Mouse (Mus musculus) regulatory T cell (primary cell): ENCODE results near the gene Dll1.

Experiments used
- in situ Hi-C: fragments of 300-600 bp; cut with MboI, MseI; formaldehyde crosslinking; loops from one replicate; pipeline ENCODE4 v1.15.1; 2025; ENCODE audit warnings: high pct_unique_total_duplicates

Dll1 gene

DNA sequence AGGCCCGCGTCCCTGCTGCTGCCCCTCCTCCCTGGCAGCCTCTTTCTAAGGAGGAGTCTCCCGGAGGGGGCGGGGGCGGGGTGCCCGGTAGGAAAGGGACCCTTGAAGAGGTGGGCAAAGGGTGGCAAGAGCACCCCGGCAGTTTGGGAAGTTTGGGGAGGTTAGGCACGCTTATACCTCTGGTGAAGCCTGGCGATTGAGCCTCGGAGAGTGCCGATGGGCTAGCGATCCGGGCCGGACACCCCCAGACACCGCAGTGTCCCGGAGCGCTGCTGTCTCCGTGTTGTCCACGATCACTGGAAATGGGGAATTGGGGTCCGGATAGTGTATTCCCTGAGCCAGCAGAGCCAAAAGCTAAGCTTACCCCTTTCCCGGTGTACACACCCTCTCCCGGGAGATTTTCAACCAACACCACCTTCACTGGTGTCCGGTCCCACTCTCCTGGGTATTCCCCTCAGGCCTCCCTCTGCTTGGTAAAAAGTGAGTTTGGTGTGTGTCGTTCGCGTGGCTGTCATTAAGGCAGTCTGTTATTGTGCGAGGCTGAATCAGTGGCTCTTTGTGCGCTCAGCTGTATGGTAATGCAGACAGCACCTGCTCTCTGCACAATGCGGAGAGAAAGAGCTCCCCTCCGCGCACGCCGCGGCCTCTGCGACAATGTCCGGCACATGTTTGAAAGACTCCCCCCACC is at the start of gene Dll1:
Gene Dll1 (minus strand): TSS at position 379 of the 688 bp plus-strand sequence.
- in situ Hi-C loops: loop anchor here (25.0 kb wide), 1 partner anchor 339 kb away; the partner anchor contains the start of genes Ermard, Gm3448 and Tcte3

DNA sequence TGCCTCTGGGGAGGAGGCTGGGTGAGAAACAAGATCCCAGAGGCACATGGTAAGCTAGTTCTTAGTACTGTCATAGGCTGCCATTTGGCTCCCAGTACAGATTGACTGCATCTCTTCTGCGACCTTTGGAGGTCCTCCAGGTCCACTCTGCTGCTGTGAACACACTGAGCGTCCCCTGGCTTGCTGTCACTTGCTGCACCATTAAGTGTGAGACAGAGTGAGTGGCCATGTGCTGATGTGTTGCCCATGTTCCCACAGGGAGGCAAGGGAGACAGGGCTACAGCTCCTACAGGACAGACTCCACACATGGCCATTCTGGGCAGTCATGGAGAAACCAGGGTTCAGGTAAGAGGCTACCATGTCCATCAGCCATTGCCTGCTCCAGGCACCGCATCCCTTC is 49.3 kb upstream of the Dll1 start:
- in situ Hi-C loops: no loop called here

DNA sequence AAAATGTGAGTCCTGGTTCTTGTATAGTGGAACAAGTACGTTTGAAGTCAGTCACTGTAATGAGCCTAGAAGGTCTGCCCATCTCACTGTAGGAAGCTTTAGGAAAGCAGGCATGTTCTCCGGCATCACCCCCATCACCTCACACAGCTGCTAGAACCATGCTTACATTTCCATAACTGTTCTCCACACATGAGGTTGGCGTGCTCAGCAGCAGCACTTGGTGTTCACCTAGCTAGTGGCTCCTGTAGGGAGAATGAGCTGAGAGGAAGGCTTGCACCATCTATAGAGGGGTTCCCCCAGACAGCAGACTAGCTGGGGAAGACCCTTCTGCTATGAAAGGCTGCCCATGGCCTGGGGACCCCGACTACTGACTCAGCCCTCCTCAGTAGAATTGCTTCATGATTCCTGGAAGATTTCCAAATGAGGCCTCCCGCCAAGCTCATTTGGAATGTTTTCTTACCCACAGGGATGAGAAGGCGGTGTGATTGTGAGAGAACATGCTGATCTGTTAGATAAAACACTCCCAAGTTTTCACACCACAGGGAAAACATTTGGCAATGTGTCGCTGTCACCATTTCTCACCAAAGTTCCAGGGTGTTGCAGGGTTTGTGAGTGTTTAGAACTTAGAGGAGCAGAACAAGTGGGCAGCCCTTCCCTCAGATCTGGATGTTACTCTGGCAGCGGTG is 46.6 kb upstream of the Dll1 start:
- in situ Hi-C loops: no loop called here

DNA sequence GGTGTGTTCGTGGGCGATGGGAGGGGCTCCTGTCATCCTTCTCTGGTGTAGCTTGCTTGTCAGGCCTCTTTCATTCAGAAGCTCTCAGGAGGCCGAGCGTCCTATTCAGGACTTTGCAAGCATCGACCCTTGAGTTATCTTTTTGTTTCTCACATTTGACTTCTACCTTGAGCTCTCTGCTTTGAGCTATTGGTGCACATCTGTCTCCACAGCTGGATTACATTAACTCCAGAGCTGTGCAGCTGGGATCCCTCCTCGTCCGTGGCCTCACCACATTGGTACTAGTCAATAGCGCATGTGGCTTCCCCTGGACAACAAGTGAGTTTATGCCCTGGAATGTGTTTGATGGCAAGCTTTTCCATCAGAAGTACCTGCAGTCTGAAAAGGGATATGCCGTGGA is 46.0 kb upstream of the Dll1 start:
- in situ Hi-C loops: no loop called here

DNA sequence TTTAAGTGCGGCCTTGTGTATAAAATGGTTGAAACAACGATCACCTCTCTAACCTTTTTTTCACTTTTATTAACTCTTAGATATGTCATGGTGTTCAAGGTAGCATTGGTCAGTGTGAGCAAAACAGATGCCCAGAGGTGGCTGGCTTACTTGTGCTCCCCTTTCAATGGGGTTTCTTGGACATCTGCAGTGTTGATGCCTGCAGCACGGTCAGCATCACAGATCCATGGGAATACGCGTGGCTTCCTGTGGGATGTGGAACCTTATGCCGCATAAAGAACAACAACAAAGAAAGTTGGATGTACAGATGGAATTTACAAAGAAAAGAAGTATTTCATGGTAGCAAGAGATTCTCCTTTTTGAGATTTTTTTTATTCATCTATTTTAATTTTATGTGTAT is 44.8 kb upstream of the Dll1 start:
- in situ Hi-C loops: no loop called here

DNA sequence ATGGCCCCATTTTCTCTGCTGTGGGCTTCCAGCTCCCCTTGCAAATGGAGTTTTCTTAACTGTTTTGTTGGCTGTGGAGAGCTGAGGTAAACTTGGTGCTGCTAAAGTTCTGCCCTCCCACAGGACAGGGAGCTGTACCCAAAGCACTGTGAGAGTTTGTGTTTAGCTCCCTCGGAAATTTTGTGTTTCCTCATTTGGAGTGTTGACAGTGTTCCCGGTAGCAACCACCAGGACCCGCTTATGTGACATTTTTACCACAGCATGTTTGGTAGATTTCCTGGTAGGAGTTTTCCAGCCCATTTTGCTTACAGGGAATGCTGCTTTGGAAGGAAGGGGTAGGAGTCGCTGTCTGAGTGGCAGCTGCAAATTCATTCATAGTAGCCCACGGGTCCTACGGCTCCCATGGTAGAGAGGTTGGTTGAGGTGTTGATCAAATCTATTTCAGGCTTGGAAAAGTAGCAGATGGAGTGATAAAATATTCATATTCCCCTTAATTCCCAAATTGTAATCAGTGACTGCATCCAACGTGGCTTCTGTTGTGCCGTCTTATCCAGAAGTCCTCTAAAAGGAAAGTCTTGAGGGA is 43.4 kb upstream of the Dll1 start:
- in situ Hi-C loops: no loop called here

DNA sequence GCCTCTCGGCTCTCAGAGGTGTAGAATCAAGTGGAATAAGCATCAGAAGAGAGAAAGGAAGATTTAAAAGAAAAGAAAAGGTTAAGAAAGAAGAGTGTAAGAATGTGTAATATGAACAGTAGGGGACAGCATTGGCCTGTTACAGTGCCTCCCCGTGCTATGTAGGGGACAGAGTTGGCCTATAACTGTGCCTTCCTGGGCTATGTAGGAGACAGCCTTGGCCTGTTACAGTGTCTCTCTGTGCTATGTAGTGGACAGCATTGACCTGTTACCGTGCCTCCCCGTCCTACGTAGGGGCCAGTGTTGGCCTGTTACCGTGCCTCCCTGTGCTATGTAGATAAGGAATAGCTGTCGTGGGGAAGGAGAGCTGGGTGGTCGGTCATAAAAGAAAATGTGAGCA is 42.9 kb upstream of the Dll1 start:
- in situ Hi-C loops: no loop called here

DNA sequence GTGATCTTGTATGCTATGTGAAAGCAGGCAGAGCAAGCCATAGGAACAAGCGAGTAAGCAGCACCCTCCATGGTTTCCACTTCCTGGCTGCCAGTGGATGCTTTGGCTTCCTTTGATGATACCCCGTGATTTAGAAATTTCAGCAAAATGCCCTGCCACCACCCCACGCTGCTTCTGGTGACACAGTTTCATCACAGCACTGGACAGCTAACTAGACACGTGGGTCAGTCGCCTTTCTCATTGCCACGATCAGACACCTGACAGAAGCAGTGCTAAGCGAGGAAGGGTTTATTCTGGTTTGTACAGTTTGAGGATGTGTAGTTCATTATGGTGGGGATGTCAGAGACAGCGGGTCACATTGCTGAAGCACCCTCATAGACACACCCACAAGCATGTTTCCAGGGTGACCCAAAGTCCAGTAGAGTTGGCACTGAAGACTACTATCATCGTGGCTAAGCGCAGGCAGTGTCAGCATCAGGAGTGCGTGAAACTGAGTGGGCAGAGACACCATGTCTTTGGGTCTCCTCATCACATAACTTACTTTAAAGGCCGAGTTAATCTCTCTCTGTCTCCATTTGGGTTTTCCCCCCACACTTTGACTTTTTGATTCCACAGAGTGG is 40.0 kb upstream of the Dll1 start:
- in situ Hi-C loops: no loop called here

DNA sequence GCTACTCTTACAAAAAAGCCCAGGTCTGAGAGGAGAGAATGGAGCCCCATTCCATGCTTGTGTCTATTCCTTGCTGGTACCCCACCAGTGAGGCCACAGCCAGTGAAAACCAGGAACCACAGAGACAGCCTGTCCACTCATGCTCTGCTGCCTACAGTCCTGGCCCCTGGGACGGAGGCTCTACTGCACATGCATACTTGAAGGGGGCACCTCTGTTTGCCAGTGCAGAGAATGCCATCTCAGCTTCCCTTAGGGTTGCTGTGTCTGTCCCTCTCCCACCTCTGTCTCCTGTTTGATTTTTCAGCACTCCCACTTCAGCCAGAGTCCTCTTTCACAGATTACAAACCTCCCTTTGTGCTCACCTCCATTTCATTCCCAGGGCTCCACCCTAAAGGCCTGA is 34.2 kb upstream of the Dll1 start:
- in situ Hi-C loops: no loop called here

DNA sequence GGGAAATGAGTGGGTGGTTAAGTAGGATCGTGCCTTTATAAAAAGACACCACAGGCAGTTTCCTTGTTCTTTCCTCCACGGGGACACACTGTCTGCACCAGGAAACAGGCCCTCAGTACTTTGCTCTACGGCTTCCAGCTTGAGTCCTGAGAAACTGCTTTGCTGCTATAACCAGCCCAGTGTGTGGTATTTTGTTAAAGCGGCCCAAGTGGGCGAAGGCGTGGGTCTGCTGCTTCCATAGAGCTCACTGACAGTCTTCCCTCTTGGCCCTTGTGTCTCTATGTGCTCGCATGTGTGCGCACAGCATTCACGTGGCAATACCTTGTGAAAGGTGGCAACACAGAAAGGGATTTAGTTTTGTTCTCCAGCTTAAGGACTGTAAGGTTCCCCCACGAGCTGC is 32.6 kb upstream of the Dll1 start:
- in situ Hi-C loops: no loop called here

DNA sequence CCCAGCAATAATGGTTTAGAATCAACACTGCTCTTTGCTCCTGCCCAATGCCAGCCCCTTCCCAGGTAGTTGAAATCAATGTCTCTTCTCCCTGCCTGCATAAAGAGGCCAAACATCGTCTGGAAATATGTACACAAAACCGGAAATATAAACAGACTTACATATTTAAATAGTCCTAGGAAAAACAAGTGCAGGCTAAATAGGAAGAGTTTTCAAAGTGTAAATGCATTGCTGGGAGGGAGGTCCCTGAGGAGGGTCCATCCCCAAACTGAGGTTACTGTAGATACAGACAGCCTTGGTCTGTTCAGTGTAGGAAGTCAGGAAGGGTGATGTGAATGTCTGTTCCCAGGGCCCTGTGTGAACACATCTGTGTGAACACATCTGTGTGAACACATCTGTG is 29.9 kb upstream of the Dll1 start:
- in situ Hi-C loops: no loop called here

DNA sequence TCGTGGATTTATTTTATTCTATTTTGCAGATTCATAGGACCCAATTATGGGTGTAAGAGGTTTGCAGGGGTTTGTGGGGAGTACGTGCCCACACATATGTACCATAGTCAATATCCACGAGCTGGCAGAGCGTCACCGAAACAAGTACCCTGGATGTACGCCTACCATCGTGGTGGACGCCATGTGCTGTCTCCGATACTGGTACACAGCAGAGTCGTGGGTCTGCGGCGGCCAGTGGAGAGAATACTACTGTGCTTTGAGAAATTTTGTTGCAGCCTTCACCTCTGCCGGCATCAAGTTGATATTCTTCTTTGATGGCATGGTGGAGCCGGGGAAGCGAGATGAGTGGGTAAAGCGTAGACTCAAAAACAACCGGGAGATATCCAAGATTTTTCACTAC is 25.0 kb upstream of the Dll1 start:
- in situ Hi-C loops: no loop called here

DNA sequence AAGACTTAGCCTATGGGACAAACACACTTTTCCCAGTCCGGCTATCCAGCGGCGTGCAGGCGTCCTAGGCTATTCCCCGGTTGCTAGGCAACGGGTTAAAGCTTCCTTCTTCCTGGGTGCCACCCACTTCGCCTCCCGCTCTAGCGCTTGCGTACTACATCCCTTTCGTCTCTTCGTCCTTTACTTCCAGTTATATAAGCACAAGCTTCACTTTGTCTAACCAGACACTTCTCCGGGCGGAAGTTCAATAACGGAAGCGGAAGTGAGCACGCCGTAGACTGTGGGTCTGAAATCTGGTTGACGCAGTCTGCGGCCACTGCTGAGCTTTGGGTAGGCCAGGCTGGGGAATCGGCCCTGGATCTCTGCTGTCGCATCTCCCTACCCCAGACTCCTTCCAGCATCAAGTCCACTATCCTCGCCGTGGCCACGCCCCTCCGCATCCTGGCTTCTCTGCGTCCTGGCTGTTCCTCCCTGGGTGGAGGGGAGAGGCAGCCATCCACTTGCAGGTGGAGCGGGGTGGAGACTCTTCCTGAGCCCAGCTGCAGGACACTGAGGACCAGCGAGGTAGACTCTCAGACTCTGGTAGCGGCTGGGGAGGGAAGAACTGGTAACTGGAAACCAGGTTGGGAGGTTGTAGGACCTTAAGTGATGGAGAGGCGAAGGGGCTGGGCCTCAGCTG is 19.5 kb upstream of the Dll1 start, which contains the start of gene Fam120b:
Gene Fam120b (plus strand): TSS at position 206 of the 679 bp plus-strand sequence.
- in situ Hi-C loops: loop anchor here (25.0 kb wide), 1 partner anchor 359 kb away; the partner anchor contains the start of genes Ermard, Gm3448 and Tcte3

DNA sequence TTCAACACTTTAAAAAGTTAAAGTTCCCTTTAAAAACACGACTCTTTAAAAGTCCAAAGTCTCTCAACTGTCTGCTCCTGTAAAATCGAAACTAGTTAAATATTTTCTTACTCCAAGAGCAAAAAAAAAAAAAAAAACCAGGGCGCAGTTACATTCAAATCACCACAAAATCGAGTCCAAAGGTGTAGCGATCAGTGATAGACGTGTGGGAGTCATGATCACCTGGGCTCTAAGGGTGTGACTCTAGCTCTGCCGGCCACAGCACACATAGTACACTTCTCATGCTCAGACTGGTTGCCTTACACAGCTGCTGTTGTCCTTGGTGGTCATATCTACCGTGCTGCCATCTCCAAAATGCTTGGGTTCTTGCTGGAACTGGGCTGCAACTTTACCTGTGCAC is 12.7 kb upstream of the Dll1 start:
- in situ Hi-C loops: loop anchor here (25.0 kb wide), 1 partner anchor 352 kb away; the partner anchor contains the start of genes Ermard, Gm3448 and Tcte3

DNA sequence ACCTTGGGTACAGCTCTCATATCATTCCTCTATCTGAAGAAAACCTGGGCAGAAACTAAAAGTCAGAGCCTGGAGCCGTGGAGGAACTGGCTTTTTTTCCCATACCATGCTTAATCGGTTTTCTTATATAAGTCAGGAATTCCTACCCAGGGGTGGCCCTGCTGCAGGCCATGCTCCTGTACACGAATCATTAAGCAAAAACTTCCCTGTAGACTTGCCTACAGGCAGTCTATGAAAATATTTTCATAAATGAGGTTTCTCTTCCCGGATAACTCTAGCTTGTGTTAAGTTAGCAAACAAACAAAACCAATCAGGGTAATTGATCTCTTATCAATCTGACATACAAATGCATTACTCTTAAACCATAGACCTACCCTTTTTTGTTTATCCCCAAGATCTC is 12.2 kb upstream of the Dll1 start:
- in situ Hi-C loops: loop anchor here (25.0 kb wide), 1 partner anchor 352 kb away; the partner anchor contains the start of genes Ermard, Gm3448 and Tcte3

DNA sequence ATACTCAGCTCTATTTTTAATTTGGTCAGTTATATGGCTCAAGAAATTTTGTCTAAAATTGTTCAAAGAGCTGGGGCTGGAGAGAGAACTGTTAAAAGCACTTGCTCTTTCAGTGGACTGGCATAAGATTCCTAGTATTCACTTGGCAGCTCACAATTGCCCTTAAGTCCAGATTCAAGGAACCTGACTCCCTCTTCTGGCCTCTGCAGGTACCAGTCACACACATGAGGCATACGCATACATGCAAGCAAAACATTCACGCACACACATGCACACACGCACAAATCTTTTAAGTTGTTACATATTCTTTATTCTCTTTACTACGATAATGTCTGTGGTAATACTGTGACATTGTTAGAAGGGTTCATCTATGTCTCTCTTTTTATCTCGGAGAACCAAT is 6.7 kb upstream of the Dll1 start:
- in situ Hi-C loops: loop anchor here (25.0 kb wide), 1 partner anchor 346 kb away; the partner anchor contains the start of genes Ermard, Gm3448 and Tcte3

DNA sequence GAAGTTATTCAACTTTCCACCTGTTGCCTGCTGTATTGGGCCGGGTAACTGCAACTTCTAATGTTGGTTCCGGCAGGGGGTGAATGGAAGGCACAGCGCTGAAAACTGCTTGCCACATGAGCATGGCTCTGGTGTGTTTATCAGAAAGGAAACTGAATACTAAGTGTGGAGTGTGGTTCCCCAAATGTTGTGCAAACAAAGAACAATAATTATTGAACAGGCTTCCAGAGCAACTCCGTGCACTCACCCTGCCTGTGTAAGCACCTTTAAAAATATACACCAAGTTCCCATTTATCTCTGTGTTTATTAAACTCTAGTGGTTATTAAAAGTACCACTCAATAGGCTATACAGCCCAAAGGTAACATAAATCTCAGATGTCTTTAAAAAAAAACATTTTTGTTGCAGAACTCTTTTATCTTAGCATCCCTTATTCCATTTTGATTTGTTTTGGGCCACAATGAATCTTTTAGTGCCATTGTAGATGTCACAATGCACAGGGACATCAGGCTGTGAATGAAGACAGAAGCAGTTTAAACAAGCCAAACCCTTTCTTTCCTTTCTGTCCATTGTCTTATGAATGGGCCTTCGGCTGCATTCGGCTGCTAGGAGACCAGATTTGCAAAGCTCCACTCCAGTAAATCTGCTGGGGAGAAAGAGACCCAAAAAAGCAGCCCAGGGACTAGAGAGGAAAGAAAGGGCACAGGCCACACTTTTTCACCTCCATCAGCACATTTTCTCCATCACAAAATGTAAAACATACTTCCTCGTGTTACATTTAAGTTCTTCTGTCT is 5.4 kb upstream of the Dll1 start:
- in situ Hi-C loops: loop anchor here (25.0 kb wide), 1 partner anchor 345 kb away; the partner anchor contains the start of genes Ermard, Gm3448 and Tcte3

DNA sequence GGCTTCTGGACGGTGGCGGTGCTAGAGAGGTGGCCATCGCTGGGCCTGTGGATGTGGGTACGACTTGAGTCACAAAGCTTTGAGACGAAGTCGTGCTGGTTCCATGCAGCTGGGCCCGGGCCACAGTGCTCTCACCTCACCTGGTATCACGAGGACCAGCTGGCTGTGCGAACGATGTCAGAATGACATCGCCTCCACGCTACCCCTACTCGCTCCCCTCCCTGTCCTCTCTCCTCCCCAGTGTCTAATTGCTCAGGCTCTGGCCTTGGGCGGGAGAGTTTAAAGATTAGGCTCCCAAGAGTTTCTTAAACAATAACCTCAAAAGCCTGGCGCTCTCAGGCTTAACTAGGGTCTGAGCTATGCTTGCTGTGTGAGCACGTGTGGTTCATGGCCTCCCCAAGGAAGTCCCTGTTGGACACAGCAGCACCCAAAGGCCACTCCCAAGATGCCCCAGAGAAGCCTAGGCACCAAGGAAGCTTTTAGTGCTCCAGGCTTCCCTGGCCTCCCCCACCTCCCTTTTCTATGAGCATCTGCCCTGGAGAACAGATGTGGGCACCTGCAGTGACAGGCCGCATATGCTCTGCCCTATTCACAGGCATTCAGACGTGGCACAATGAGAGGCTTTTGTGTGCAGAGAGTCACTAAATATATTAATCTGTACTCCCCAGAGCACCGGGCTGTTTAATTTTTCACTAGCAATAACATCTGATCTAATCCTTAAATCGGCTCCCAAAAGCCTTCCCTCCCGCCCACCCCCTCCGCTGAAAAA is 4.6 kb upstream of the Dll1 start:
- in situ Hi-C loops: loop anchor here (25.0 kb wide), 1 partner anchor 344 kb away; the partner anchor contains the start of genes Ermard, Gm3448 and Tcte3

DNA sequence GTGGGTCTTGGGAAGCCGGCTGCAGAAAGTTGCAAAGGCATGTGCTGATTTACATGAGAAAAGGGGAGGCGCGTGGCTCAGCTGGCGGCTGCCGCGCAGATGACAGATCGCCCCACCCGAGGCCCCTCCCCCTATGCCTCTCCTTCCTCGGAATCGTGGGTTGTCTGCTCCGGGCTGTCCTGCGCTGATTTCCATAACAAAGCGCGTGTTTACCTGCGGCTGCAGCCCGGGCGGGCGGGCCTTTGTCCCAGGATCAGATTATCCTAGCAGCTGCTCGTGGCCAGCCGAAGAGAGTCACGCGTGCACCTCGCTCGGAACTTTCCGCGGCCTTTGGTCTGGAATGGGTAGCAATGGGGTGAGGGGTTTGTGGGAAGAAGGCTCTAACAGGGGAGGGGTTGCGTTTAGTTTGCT is 4.0 kb upstream of the Dll1 start:
- in situ Hi-C loops: loop anchor here (25.0 kb wide), 1 partner anchor 343 kb away; the partner anchor contains the start of genes Ermard, Gm3448 and Tcte3
